Mouse (Mus musculus) stomach, embryonic 16.5 days (tissue): ENCODE data around the gene Stx12. TPM values are rescaled to one million over a fixed set of nuclear protein-coding genes. Genes with fewer than 3 reads are reported as not detected.
"Not testable (repeated sequence)": the region's sequence is repeated elsewhere in the genome, so short reads cannot be mapped to it uniquely, and the experiment has no call there.

Source experiments
- ATAC-seq: fragments of 200-750 bp; cut with Nextera tagmentation; 2 replicates; pipeline ENCODE4 v1.8.0; 2017; ENCODE audit warnings: moderate number of reproducible peaks, moderate TSS enrichment; ENCODE audit not compliant: insufficient read depth, low FRiP score
- H3K27ac ChIP-seq: fragments of 300-500 bp; sonication (generic); 2 replicates; pipeline ENCODE4 v1.5.1; 2014; ENCODE audit warnings: low read length
- H3K27me3 ChIP-seq: fragments of 300-500 bp; sonication (generic); 2 replicates; pipeline ENCODE4 v1.6.1; 2014; ENCODE audit warnings: low read length, control low read depth, mixed read lengths; ENCODE audit not compliant: control insufficient read depth, insufficient read depth
- H3K36me3 ChIP-seq: fragments of 300-500 bp; sonication (generic); 2 replicates; pipeline ENCODE4 v1.6.1; 2014; ENCODE audit warnings: low read length; ENCODE audit not compliant: control insufficient read depth, insufficient read depth
- H3K4me1 ChIP-seq: fragments of 300-500 bp; sonication (generic); 2 replicates; pipeline ENCODE4 v1.6.1; 2014; ENCODE audit warnings: low read length, control low read depth, mixed read lengths; ENCODE audit not compliant: control insufficient read depth, insufficient read depth
- H3K4me2 ChIP-seq: fragments of 300-500 bp; sonication (generic); 2 replicates; pipeline ENCODE4 v1.6.1; 2014; ENCODE audit warnings: low read depth, low read length, mixed read lengths
- H3K4me3 ChIP-seq: fragments of 300-500 bp; sonication (generic); replicated peaks from 2 replicates; pipeline ENCODE4 v1.5.1; 2014; ENCODE audit warnings: mild to moderate bottlenecking, low read length
- H3K9ac ChIP-seq: fragments of 300-500 bp; sonication (generic); 2 replicates; pipeline ENCODE4 v1.6.1; 2014; ENCODE audit warnings: low read length
- H3K9me3 ChIP-seq: fragments of 300-500 bp; sonication (generic); replicated peaks from 2 replicates; pipeline ENCODE4 v1.6.1; 2016; ENCODE audit warnings: low read length, control low read depth; ENCODE audit not compliant: control insufficient read depth
- WGBS: fragments of 180-500 bp; shearing (Covaris S2); extraction: QIAGEN DNeasy Blood & Tissue Kit; methylation state at CpG from one replicate; pipeline ENCODE4 v1.1.7; 2014; 5-methylcytosine and 5-hydroxymethylcytosine counted together
- polyA plus RNA-seq: library from polyadenylated mRNA; unstranded; fragments of >200 nt; fragmentation: Nextera tagmentation; extraction: Ambion mirVana; gene quantifications from 2 replicates; pipeline ENCODE4 v1.2.1, GENCODE M21; 2015

The Stx12 gene
- polyA plus RNA-seq = 59.6 and 62.7 TPM in 2 replicates

DNA sequence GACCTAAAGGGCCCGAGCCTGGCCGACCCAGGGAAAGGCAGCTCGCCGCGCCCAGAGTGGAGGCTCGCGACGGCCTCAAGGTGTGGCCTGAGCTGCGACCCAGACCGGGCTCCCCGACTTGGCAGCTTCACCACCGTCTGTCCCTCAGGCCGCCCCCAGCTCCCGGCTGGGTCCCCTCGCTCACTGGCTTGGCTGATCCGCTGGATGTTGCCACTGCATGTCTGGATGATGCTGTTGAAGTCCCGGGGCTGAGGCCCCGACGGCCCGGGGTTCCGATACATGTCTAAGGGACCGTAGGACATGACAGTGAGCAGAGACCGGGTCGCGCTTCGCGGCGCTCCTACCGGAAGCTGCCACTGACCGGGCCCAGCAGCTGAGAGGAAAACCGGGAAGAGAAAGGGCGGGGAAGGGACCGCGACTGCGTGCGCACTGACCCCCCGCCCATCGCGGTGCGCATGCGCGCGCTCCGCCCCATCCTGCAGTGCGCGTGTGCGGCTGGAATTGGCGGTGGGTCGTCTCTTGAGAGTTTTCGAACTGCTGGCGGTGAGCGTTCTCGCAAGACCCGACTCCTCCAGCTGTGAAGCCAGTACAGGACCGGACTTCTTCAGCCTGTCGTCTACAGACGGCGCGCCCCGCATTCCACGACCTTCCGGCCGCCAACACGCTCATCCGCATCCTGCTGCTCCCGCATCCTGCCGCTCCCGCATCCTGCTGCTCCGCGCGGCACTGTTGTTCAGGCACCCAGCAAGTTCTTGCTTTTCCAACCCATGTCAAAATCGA is at the start of gene Stx12:
TSS of gene Stx12 (minus strand) at position 446 of the 780 bp plus-strand sequence.
- no peaks in the 10 kb centered on the region for H3K36me3 ChIP-seq
- peaks cover 7% of the 10 kb centered on the region for H3K4me1 ChIP-seq
- no peaks in the 10 kb centered on the region for H3K27me3 ChIP-seq
- peak; percentile 95 for ATAC-seq
- H3K4me2 ChIP-seq = peak within 1 kb of the TSS; percentile 93
- WGBS = under 1% methylated on average over 72 of the region's 72 CpGs
- H3K4me3 ChIP-seq = peak within 1 kb of the TSS; percentile 99
- peak within 1 kb of the TSS; percentile 91 for H3K27ac ChIP-seq
- H3K9me3 ChIP-seq = no peaks in the 10 kb centered on the region
- peak within 1 kb of the TSS; percentile 98 for H3K9ac ChIP-seq

DNA sequence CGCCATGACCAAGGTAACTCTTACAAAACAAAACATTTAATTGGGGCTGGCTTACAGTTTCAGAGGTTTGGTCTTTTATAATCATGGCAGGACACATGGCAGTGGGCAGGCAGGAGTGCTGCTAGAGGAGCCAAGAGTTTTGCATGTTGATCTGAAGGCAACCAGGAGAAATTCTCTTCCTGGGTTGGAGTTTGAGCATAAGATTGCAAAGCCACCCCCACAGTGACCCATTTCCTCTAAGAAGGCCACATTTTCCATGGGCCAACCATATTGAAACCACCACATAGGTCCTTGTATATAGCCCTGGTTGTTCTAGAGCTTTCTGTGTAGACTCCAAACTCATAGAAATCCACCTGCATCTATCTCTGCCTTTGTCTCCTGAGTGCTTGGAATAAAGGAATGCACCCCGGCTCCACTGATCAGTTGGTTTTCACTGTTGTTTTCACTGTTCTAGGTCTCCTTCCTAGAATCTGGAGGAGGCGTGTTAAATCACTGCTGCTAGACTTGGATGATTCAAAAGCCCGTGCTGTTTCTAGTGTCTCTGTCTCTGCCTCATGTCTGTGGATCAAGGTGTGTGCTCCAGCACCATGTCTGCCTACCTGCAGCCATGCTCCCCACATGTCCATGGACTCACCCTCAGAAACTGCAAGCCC is 48.6 kb upstream of the Stx12 start:
- no peaks in the 10 kb centered on the region for H3K4me1 ChIP-seq
- 86% methylated on average over 4 of the region's 4 CpGs for WGBS
- no peaks in the 10 kb centered on the region for H3K27me3 ChIP-seq
- ATAC-seq = no peak
- no peak overlapping the region for H3K4me2 ChIP-seq
- no peak overlapping the region for H3K27ac ChIP-seq
- H3K9ac ChIP-seq = no peak overlapping the region
- H3K9me3 ChIP-seq = no peaks in the 10 kb centered on the region
- H3K4me3 ChIP-seq = no peak overlapping the region
- no peaks in the 10 kb centered on the region for H3K36me3 ChIP-seq

DNA sequence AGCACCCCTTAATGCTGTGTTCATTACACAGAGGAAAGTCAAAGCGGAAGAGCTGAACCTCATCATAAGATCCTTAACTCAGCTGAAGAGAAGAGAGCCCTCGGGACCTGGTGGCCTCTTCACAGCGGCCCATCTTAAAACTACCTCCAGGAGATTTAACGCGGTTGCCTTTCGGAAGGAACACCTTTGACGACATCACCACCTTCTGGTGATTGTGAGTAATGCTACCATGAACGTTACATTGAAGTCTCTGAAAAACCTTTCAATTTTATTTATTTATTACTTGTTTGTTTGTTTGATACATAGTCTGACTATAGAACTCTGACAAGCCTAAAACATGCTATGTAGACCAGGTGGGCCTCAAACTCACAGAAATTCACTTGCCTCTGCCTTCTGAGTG is 46.5 kb upstream of the Stx12 start:
- no peak overlapping the region for H3K4me3 ChIP-seq
- H3K9ac ChIP-seq = no peak overlapping the region
- ATAC-seq = no peak
- H3K27me3 ChIP-seq = no peaks in the 10 kb centered on the region
- WGBS = 8% methylated on average over 8 of the region's 8 CpGs
- H3K4me1 ChIP-seq = no peaks in the 10 kb centered on the region
- H3K27ac ChIP-seq = no peak overlapping the region
- no peak overlapping the region for H3K4me2 ChIP-seq
- no peaks in the 10 kb centered on the region for H3K9me3 ChIP-seq
- no peaks in the 10 kb centered on the region for H3K36me3 ChIP-seq

DNA sequence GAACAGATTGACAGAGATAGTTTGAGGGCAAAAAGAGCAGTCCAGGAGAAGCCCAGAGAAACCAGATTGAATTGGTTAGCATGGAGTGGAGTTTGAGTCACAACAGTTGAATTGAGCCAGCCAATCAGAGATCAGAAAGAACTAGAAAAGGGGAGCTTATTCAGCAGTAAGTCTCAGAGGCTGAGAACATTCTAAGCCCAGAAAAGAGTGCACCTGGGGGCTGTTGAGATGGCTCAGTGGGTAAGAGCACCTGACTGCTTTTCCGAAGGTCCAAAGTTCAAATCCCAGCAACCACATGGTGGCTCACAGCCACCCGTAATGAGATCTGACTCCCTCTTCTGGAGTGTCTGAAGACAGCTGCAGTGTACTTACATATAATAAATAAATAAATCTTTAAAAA is 42.2 kb upstream of the Stx12 start:
- not testable (repeated sequence) for H3K9ac ChIP-seq, H3K4me2 ChIP-seq, ATAC-seq, H3K4me1 ChIP-seq, H3K4me3 ChIP-seq, H3K36me3 ChIP-seq, H3K27me3 ChIP-seq, H3K27ac ChIP-seq, H3K9me3 ChIP-seq
- 53% methylated on average over 2 of the region's 2 CpGs for WGBS

DNA sequence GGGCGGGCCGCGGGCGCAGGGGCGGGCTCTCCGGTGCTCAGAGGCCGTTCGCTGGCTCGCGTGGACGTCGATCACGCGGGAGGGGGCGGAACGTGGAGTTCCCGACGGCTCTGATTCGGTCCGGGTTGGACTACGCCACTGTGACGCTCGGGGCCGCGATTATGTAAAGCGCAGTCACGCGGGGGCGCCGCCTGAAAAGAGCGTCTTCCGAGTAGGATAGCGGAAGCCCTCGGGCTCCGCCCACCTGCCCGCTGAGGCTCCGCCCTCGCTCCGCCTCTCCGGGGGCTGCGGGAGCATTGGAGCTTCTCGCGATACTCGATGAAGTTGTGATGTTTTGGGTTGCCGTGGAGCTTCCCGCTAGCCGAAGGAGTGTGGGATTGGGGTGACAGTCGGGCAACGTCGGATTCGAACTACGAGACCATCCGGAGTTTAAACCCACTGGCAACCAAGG is 38.3 kb upstream of the Stx12 start, which contains the start of gene Fam76a:
TSS of gene Fam76a (minus strand) at position 1 of the 451 bp plus-strand sequence.
- H3K4me1 ChIP-seq = peaks cover 5% of the 10 kb centered on the region; the same call in 1 of the 2 replicates
- peak within 1 kb of the TSS; percentile 82 for H3K27ac ChIP-seq
- peak; percentile 99 for ATAC-seq
- WGBS = under 1% methylated on average over 53 of the region's 53 CpGs
- H3K9ac ChIP-seq = peak within 1 kb of the TSS; percentile 96
- H3K36me3 ChIP-seq = no peaks in the 10 kb centered on the region
- H3K9me3 ChIP-seq = no peaks in the 10 kb centered on the region
- H3K27me3 ChIP-seq = no peaks in the 10 kb centered on the region
- H3K4me3 ChIP-seq = peak within 1 kb of the TSS; percentile 93
- peak within 1 kb of the TSS; percentile 78 for H3K4me2 ChIP-seq

DNA sequence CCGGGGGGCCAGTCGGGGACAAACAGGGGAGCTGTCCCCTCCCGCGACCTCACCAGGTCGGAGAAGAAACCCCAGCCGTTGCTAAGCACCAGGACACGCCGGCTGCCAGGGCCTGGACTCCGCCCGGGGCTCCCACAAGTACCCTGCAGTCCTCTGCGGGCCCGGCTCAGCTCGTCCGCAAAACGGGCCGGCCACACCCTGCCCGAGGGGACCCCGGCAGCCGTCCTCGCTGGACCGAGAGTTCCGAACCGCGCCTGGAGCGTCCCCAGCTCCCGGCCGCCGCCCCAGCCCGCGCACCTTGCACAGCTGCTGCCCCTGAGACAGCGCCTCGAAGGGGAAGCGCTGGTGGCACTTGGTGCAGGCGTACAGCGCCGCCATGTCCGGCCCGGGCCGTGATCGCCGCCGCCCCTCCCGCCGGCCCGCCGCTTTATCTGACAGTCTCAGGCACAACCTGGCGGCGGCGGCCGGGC is 37.8 kb upstream of the Stx12 start:
- H3K4me2 ChIP-seq = peak overlapping the region; percentile 58
- peak overlapping the region; percentile 82 for H3K27ac ChIP-seq
- H3K9me3 ChIP-seq = no peaks in the 10 kb centered on the region
- WGBS = under 1% methylated on average over 50 of the region's 50 CpGs
- peak; percentile 29 for ATAC-seq
- peak overlapping the region; percentile 93 for H3K4me3 ChIP-seq
- H3K9ac ChIP-seq = peak overlapping the region; percentile 96
- H3K27me3 ChIP-seq = no peaks in the 10 kb centered on the region
- H3K4me1 ChIP-seq = peaks cover 5% of the 10 kb centered on the region; the same call in 1 of the 2 replicates
- no peaks in the 10 kb centered on the region for H3K36me3 ChIP-seq

DNA sequence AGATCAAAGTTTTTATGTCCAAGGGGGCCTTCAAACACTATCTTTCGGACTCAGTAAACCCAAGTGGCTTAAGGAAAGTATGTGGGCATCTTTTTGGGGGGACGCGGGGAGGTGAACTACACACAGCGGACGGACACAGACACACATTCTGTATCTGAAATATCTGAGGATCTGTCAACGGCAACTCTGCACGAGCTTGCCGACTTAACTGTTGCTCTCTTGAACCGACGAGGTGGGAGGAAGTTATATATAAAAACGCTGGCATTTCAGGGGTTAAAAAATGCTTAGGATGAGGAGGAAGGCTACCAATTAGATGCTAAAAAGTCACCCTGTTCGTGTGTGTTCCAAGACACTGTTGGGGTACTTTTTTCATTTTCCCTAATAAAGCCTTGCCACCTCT is 37.2 kb upstream of the Stx12 start:
- Histone ChIP-seq H3K4me2 (peak overlapping the region; percentile 58), H3K9me3 (no peaks in the 10 kb centered on the region), H3K9ac (peak overlapping the region; percentile 96), H3K4me3 (peak overlapping the region; percentile 93), H3K4me1 (peaks cover 5% of the 10 kb centered on the region; the same call in 1 of the 2 replicates), H3K27ac (no peak overlapping the region), H3K36me3 (no peaks in the 10 kb centered on the region), H3K27me3 (no peaks in the 10 kb centered on the region)
- 40% methylated on average over 12 of the region's 12 CpGs for WGBS
- no peak for ATAC-seq

DNA sequence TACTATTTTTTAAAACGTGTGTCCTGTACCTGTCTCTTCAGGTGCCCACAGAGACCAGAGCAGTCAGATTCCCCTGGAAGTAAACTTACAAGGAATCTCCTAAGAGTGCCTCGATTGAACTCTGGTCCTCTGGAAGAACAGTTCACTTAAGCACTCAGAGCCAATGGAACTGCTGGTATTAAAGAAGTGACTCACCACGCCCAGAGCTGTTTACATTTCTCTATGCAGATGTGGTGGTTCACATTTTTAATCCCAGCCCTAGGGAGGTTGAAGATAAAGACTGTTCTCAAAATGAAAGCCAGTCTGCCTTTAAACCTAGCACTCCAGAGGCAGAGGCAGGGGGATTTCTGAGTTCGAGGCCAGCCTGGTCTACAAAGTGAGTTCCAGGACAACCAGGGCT is 35.9 kb upstream of the Stx12 start:
- H3K27me3 ChIP-seq = no peaks in the 10 kb centered on the region
- H3K9me3 ChIP-seq = no peaks in the 10 kb centered on the region
- H3K36me3 ChIP-seq = no peaks in the 10 kb centered on the region
- H3K9ac ChIP-seq = no peak overlapping the region
- H3K4me2 ChIP-seq = no peak overlapping the region
- no peak overlapping the region for H3K27ac ChIP-seq
- 83% methylated on average over 4 of the region's 4 CpGs for WGBS
- no peak overlapping the region for H3K4me3 ChIP-seq
- peaks cover 5% of the 10 kb centered on the region; the same call in 1 of the 2 replicates for H3K4me1 ChIP-seq
- no peak for ATAC-seq

DNA sequence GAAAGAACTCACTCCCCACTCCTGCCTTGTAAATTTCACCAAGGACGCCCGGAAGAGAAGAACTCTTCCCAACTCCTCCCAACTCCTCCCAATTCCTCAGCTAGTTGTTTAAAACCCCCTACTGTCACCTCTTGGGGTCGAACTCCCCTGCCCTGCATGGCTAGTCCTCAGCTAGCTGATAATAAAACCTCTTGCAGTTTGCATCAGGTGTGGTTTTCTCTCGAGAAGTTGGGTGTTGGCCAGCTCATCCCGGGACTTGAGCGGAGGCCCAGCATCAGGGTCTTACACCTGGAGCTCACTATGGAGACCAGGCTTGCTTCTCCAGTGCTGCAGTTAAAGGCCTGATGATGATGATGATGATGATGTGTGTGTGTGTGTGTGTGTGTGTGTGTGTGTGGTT is 34.2 kb upstream of the Stx12 start:
- ATAC-seq, H3K9me3 ChIP-seq, H3K27me3 ChIP-seq, H3K4me1 ChIP-seq, H3K9ac ChIP-seq, H3K27ac ChIP-seq, H3K4me2 ChIP-seq, H3K4me3 ChIP-seq, H3K36me3 ChIP-seq: not testable (repeated sequence)
- WGBS = 77% methylated on average over 6 of the region's 6 CpGs
